Mouse (Mus musculus): ENCODE data around the gene Lrrc4b.

DNA sequence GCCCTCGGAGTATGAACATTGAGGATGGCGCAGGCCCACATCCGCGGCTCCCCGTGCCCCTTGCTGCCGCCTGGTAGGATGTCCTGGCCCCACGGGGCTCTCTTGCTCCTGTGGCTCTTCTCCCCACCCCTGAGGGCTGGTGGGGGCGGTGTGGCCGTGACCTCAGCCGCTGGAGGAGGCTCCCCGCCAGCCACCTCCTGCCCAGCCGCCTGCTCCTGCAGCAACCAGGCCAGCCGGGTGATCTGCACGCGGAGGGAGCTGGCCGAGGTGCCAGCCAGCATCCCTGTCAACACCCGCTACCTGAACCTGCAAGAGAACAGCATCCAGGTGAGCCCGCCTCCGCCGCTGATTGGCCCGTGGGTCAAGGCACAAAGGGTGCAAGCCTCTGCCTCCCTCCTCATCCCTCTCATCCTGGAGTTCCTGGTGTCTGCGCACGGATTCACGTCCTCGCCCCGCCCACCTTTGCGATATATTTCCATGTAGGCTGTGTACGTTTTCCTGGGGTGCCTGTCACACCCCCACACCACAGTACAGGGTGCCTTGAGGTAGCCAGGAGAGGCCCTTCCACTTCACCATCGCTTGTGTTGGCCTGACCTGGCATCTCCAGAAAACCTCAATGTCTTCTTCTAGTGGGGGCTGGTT lies 16.2 kb downstream of the Lrrc4b start:
- no peak for TF ChIP-seq CTCF (IDR thresholded peaks at IDR 0.05; ENCODE audit: extremely low read depth, insufficient read depth, insufficient read length, insufficient replicate concordance)
- no peak for TF ChIP-seq POLR2A (IDR thresholded peaks at IDR 0.05; ENCODE audit: low read depth, low read length)

Data from spleen, adult 2 months (tissue).